Mouse (Mus musculus) natural killer cell, adult 2 months (primary cell): Measurements from ENCODE around the gene Tspear.
"Not testable (repeated sequence)": the region's sequence is repeated elsewhere in the genome, so short reads cannot be mapped to it uniquely, and the experiment has no call there.

Experiments used
- DNase-seq, 2 experiments: peaks; one replicate each; pipeline ENCODE4 v3.0.0; 2022; ENCODE audit warnings: low spot score in 2 of 2

Gene Tspear

GRCm38 (mm10) chr10:77685895-77686664, at the start of gene Tspear:
TSS of gene Tspear (plus strand) at chr10:77686569.
- no peak for DNase-seq

- DNase-seq = no peak
Observed at GRCm38 (mm10) chr10:77638956-77639355, 47.4 kb upstream of the Tspear start.

GRCm38 (mm10) chr10:77643160-77643559, 43.2 kb upstream of the Tspear start:
- no peak for DNase-seq

- DNase-seq = peak in 1 of 2 experiments; percentile 36
Observed at GRCm38 (mm10) chr10:77645571-77645970, 40.8 kb upstream of the Tspear start.

GRCm38 (mm10) chr10:77647461-77647860, 38.9 kb upstream of the Tspear start:
- DNase-seq = no peak

GRCm38 (mm10) chr10:77647901-77648300, 38.5 kb upstream of the Tspear start:
- DNase-seq = no peak

- DNase-seq = peak in 1 of 2 experiments; percentile 30
Observed at GRCm38 (mm10) chr10:77652046-77652445, 34.3 kb upstream of the Tspear start.

GRCm38 (mm10) chr10:77658286-77658994, 27.9 kb upstream of the Tspear start:
- peak in 1 of 2 experiments; percentile 33 for DNase-seq

- no peak for DNase-seq
Observed at GRCm38 (mm10) chr10:77663949-77664665, 22.3 kb upstream of the Tspear start.

GRCm38 (mm10) chr10:77666342-77666741, 20.0 kb upstream of the Tspear start:
- DNase-seq = no peak

- DNase-seq = no peak
Observed at GRCm38 (mm10) chr10:77667402-77667801, 19.0 kb upstream of the Tspear start.

- DNase-seq = no peak
Observed at GRCm38 (mm10) chr10:77670710-77671109, 15.7 kb upstream of the Tspear start.

- DNase-seq = no peak
Observed at GRCm38 (mm10) chr10:77671519-77671918, 14.8 kb upstream of the Tspear start.

GRCm38 (mm10) chr10:77673765-77674164, 12.6 kb upstream of the Tspear start:
- peak in 1 of 2 experiments; percentile 66 for DNase-seq

- peak in 1 of 2 experiments; percentile 26 for DNase-seq
Observed at GRCm38 (mm10) chr10:77677562-77677961, 8.8 kb upstream of the Tspear start.

- DNase-seq = no peak
Observed at GRCm38 (mm10) chr10:77682994-77683393, 3.4 kb upstream of the Tspear start.

- DNase-seq = no peak
Observed at GRCm38 (mm10) chr10:77684181-77684580, 2.2 kb upstream of the Tspear start.

- no peak for DNase-seq
Observed at GRCm38 (mm10) chr10:77687021-77687420, 652 bp downstream of the Tspear start.

GRCm38 (mm10) chr10:77690356-77690807, 4.0 kb downstream of the Tspear start, which contains the start of gene Gm19402:
TSS of gene Gm19402 (minus strand) at chr10:77690757.
- not testable (repeated sequence) for DNase-seq

- DNase-seq = no peak
Observed at GRCm38 (mm10) chr10:77697133-77697532, 10.8 kb downstream of the Tspear start, which contains the start of gene Gm9508. TSS of gene Gm9508 (minus strand) at chr10:77697233.

- no peak for DNase-seq
Observed at GRCm38 (mm10) chr10:77706326-77706725, 20.0 kb downstream of the Tspear start, which contains the start of gene Gm10272. TSS of gene Gm10272 (plus strand) at chr10:77706626.

- no peak for DNase-seq
Observed at GRCm38 (mm10) chr10:77709831-77710230, 23.5 kb downstream of the Tspear start.
